Mouse (Mus musculus): ENCODE measurements around the gene Masp1.
A peak's percentile ranks its signal among the peaks of the same experiment; 100 is the strongest.

Gene Masp1

DNA sequence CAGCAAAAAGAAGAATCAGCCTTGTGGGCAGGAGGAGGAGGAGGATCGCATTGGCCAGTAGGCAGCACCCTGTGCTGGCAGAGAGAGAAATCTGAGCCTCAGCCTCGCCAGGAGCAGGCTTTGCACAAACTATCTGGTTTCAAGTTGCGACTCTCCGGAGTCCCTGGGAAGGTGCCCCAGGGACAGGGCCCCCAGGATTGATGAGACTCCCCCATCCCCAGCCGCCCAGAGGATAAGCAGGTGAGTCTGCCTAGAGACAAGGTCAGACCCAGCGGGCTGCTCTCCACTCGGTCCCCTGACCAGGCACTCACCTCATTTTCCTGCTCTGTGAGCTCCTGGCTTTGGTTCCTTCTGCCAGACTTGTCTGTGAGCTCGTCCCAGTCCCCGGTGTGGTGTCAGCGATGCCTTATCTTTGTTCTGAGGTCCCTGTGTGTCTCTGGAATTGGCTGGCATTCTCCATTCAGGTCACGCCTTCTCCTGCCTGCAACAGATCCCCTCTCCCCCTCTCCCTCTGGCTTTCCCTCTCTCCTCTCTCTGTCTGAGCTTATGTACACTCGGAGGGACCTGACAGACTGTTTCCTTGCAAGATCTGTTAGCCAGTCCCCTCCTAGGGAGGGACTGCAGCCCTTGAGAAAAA lies at the start of gene Masp1, which contains the start of gene Rtp4:
Gene Masp1 (minus strand): TSS at position 581 of the 637 bp plus-strand sequence.
Gene Rtp4 (plus strand): TSS at position 57 of the 637 bp plus-strand sequence.
- peaks cover 28% of the 10 kb centered on the region for H3K4me1 ChIP-seq (replicated peaks; ENCODE audit: low read depth, low read length)
- no peaks in the 10 kb centered on the region for H3K9me3 ChIP-seq (ENCODE audit: low read length)
- no peak for TF ChIP-seq CTCF (conservative IDR thresholded peaks at IDR 0.05; ENCODE audit: low read length)
- TF ChIP-seq POU5F1 (IDR thresholded peaks at IDR 0.05; ENCODE audit: borderline replicate concordance, low read length) = no peak
- no peak for TF ChIP-seq NANOG (IDR thresholded peaks at IDR 0.05; ENCODE audit: borderline replicate concordance, low read length)
- H3K4me3 ChIP-seq (replicated peaks; ENCODE audit: low read length) = peak within 1 kb of the TSS; percentile 60
- peaks cover 47% of the 10 kb centered on the region for H3K27me3 ChIP-seq (ENCODE audit: insufficient read depth, low read length)
- no peaks in the 10 kb centered on the region for H3K36me3 ChIP-seq (ENCODE audit: insufficient read depth, low read length)

- no peak overlapping the region for H3K4me3 ChIP-seq (replicated peaks; ENCODE audit: low read length)
- no peaks in the 10 kb centered on the region for H3K27me3 ChIP-seq (ENCODE audit: insufficient read depth, low read length)
- no peaks in the 10 kb centered on the region for H3K4me1 ChIP-seq (replicated peaks; ENCODE audit: low read depth, low read length)
- H3K36me3 ChIP-seq (ENCODE audit: insufficient read depth, low read length) = no peaks in the 10 kb centered on the region
- no peak for TF ChIP-seq POU5F1 (IDR thresholded peaks at IDR 0.05; ENCODE audit: borderline replicate concordance, low read length)
- TF ChIP-seq CTCF (conservative IDR thresholded peaks at IDR 0.05; ENCODE audit: low read length) = no peak
- no peak for TF ChIP-seq NANOG (IDR thresholded peaks at IDR 0.05; ENCODE audit: borderline replicate concordance, low read length)
- H3K9me3 ChIP-seq (ENCODE audit: low read length) = no peaks in the 10 kb centered on the region
These were observed 47.8 kb upstream of the Masp1 start for GRCm38 (mm10) chr16:23568369-23568958.

- Histone ChIP-seq H3K4me1 (replicated peaks; ENCODE audit: low read depth, low read length) (no peaks in the 10 kb centered on the region), H3K4me3 (replicated peaks; ENCODE audit: low read length) (no peak overlapping the region), H3K36me3 (ENCODE audit: insufficient read depth, low read length) (no peaks in the 10 kb centered on the region), H3K9me3 (ENCODE audit: low read length) (no peaks in the 10 kb centered on the region), H3K27me3 (ENCODE audit: insufficient read depth, low read length) (no peaks in the 10 kb centered on the region)
- no peak for TF ChIP-seq NANOG (IDR thresholded peaks at IDR 0.05; ENCODE audit: borderline replicate concordance, low read length)
- TF ChIP-seq CTCF (conservative IDR thresholded peaks at IDR 0.05; ENCODE audit: low read length) = no peak
- no peak for TF ChIP-seq POU5F1 (IDR thresholded peaks at IDR 0.05; ENCODE audit: borderline replicate concordance, low read length)
These were observed 37.1 kb upstream of the Masp1 start for GRCm38 (mm10) chr16:23557669-23558068.

- no peaks in the 10 kb centered on the region for H3K36me3 ChIP-seq (ENCODE audit: insufficient read depth, low read length)
- no peaks in the 10 kb centered on the region for H3K27me3 ChIP-seq (ENCODE audit: insufficient read depth, low read length)
- H3K4me3 ChIP-seq (replicated peaks; ENCODE audit: low read length) = no peak overlapping the region
- TF ChIP-seq CTCF (conservative IDR thresholded peaks at IDR 0.05; ENCODE audit: low read length) = no peak
- no peak for TF ChIP-seq NANOG (IDR thresholded peaks at IDR 0.05; ENCODE audit: borderline replicate concordance, low read length)
- no peak for TF ChIP-seq POU5F1 (IDR thresholded peaks at IDR 0.05; ENCODE audit: borderline replicate concordance, low read length)
- H3K4me1 ChIP-seq (replicated peaks; ENCODE audit: low read depth, low read length) = no peaks in the 10 kb centered on the region
- no peaks in the 10 kb centered on the region for H3K9me3 ChIP-seq (ENCODE audit: low read length)
These were observed 36.6 kb upstream of the Masp1 start for GRCm38 (mm10) chr16:23557195-23557594.

DNA sequence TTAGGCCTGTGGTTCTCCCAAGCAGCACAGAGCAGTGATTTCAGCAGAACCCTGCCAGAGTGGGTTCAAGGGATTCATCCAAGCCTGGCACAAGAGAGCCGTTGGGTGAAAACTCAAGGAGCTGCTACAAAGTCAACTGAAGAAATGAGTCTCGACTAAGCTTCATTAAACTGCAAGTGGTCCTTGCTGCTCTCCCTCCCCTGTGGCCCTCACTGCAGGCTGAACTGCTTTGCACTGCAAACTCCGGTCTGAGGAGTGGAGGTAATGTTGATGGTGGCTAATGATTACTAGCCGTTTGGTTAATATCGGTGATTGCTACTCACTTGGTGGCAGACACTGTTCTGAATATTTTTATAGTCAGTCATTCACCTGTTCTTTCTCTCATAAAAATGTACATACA lies 34.1 kb upstream of the Masp1 start:
- no peaks in the 10 kb centered on the region for H3K4me1 ChIP-seq (replicated peaks; ENCODE audit: low read depth, low read length)
- no peaks in the 10 kb centered on the region for H3K36me3 ChIP-seq (ENCODE audit: insufficient read depth, low read length)
- TF ChIP-seq CTCF (conservative IDR thresholded peaks at IDR 0.05; ENCODE audit: low read length) = no peak
- no peak for TF ChIP-seq NANOG (IDR thresholded peaks at IDR 0.05; ENCODE audit: borderline replicate concordance, low read length)
- TF ChIP-seq POU5F1 (IDR thresholded peaks at IDR 0.05; ENCODE audit: borderline replicate concordance, low read length) = no peak
- no peak overlapping the region for H3K4me3 ChIP-seq (replicated peaks; ENCODE audit: low read length)
- no peaks in the 10 kb centered on the region for H3K9me3 ChIP-seq (ENCODE audit: low read length)
- H3K27me3 ChIP-seq (ENCODE audit: insufficient read depth, low read length) = peaks cover 7% of the 10 kb centered on the region; the same call in 1 of the 2 replicates

DNA sequence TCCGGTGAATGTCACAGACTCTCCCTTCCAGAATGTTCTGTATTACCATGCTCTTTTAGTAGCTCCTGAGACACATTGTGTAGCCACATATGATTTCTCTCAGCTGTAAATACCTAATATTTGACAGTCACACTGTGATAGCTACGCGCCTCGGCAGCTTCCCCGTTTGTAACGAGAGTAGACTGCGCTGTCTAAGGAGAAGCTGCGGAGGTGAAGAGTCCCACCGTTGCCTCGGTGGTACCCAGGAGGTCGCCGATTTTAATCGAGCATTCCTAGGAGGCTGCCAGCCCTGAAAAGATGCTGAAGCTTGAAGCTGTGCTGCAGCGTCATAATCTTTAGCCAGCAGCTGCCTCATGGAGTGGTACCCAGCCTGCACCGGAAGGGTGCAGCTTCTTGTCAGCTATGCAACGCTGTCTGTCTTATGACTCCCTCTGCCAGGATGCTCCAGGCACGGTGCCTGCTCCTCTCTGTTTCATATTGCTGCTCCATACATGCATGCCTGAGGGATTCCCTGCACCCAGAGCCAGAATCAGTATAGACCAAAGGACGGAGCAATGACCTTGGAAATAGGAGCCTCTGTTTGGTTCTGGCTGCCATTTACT lies 30.5 kb upstream of the Masp1 start:
- Histone ChIP-seq H3K36me3 (ENCODE audit: insufficient read depth, low read length) (no peaks in the 10 kb centered on the region), H3K4me3 (replicated peaks; ENCODE audit: low read length) (no peak overlapping the region), H3K4me1 (replicated peaks; ENCODE audit: low read depth, low read length) (peaks cover 8% of the 10 kb centered on the region), H3K9me3 (ENCODE audit: low read length) (no peaks in the 10 kb centered on the region), H3K27me3 (ENCODE audit: insufficient read depth, low read length) (peaks cover 7% of the 10 kb centered on the region; the same call in 1 of the 2 replicates)
- no peak for TF ChIP-seq CTCF (conservative IDR thresholded peaks at IDR 0.05; ENCODE audit: low read length)
- TF ChIP-seq NANOG (IDR thresholded peaks at IDR 0.05; ENCODE audit: borderline replicate concordance, low read length) = no peak
- TF ChIP-seq POU5F1 (IDR thresholded peaks at IDR 0.05; ENCODE audit: borderline replicate concordance, low read length) = no peak

- H3K9me3 ChIP-seq (ENCODE audit: low read length) = no peaks in the 10 kb centered on the region
- H3K36me3 ChIP-seq (ENCODE audit: insufficient read depth, low read length) = no peaks in the 10 kb centered on the region
- TF ChIP-seq NANOG (IDR thresholded peaks at IDR 0.05; ENCODE audit: borderline replicate concordance, low read length) (no peak), CTCF (conservative IDR thresholded peaks at IDR 0.05; ENCODE audit: low read length) (peak; percentile 84)
- H3K27me3 ChIP-seq (ENCODE audit: insufficient read depth, low read length) = peaks cover 7% of the 10 kb centered on the region; the same call in 1 of the 2 replicates
- H3K4me1 ChIP-seq (replicated peaks; ENCODE audit: low read depth, low read length) = peaks cover 8% of the 10 kb centered on the region
- no peak overlapping the region for H3K4me3 ChIP-seq (replicated peaks; ENCODE audit: low read length)
These were observed 29.8 kb upstream of the Masp1 start for GRCm38 (mm10) chr16:23550346-23550980.

GRCm38 (mm10) chr16:23547783-23548182 lies 27.2 kb upstream of the Masp1 start:
- Histone ChIP-seq H3K4me3 (replicated peaks; ENCODE audit: low read length) (no peak overlapping the region), H3K4me1 (replicated peaks; ENCODE audit: low read depth, low read length) (peaks cover 8% of the 10 kb centered on the region), H3K27me3 (ENCODE audit: insufficient read depth, low read length) (peaks cover 7% of the 10 kb centered on the region; the same call in 1 of the 2 replicates), H3K9me3 (ENCODE audit: low read length) (no peaks in the 10 kb centered on the region), H3K36me3 (ENCODE audit: insufficient read depth, low read length) (no peaks in the 10 kb centered on the region)
- no peak for TF ChIP-seq NANOG (IDR thresholded peaks at IDR 0.05; ENCODE audit: borderline replicate concordance, low read length)
- peak; percentile 34 for TF ChIP-seq CTCF (conservative IDR thresholded peaks at IDR 0.05; ENCODE audit: low read length)
